Mouse (Mus musculus): ENCODE results near the gene Clip2.

- no peak for TF ChIP-seq NANOG (IDR thresholded peaks at IDR 0.05; ENCODE audit: borderline replicate concordance, low read length)
- TF ChIP-seq CTCF (conservative IDR thresholded peaks at IDR 0.05; ENCODE audit: low read length): no peak
- no peak for TF ChIP-seq POU5F1 (IDR thresholded peaks at IDR 0.05; ENCODE audit: borderline replicate concordance, low read length)
Observed at GRCm38 (mm10) chr5:134482331-134482730, 69.9 kb downstream of the Clip2 start.

Measured in E14TG2a.4 (cell line).